Mouse (Mus musculus) heart, embryonic 16.5 days (tissue): Measurements from ENCODE around the gene Ccl6. TPM values are rescaled to one million over a fixed set of nuclear protein-coding genes. Genes with fewer than 3 reads are reported as not detected.

Experiments
- ATAC-seq: fragments of 200-750 bp; cut with Nextera tagmentation; replicated peaks from 2 replicates; pipeline ENCODE4 v1.8.0; 2017; ENCODE audit warnings: moderate number of reproducible peaks; ENCODE audit not compliant: insufficient read depth, low FRiP score; ENCODE audit errors: extremely low read depth
- H3K27ac ChIP-seq: fragments of 300-500 bp; sonication (generic); 2 replicates; pipeline ENCODE4 v1.5.1; 2014; ENCODE audit warnings: mild to moderate bottlenecking, low read length, control low read depth, moderate library complexity
- H3K27me3 ChIP-seq: fragments of 300-500 bp; sonication (generic); 2 replicates; pipeline ENCODE4 v1.6.1; 2014; ENCODE audit warnings: low read length, mixed read lengths; ENCODE audit not compliant: control insufficient read depth, insufficient read depth
- H3K36me3 ChIP-seq: fragments of 300-500 bp; sonication (generic); 2 replicates; pipeline ENCODE4 v1.6.1; 2014; ENCODE audit not compliant: control insufficient read depth, insufficient read depth
- H3K4me1 ChIP-seq: fragments of 300-500 bp; sonication (generic); 2 replicates; pipeline ENCODE4 v1.6.1; 2014; ENCODE audit warnings: low read length, mixed read lengths; ENCODE audit not compliant: control insufficient read depth, insufficient read depth
- H3K4me2 ChIP-seq: fragments of 300-500 bp; sonication (generic); 2 replicates; pipeline ENCODE4 v1.6.1; 2014; ENCODE audit warnings: low read depth, mild to moderate bottlenecking, control low read depth, low read length
- H3K4me3 ChIP-seq: fragments of 300-500 bp; sonication (generic); 2 replicates; pipeline ENCODE4 v1.5.1; 2014; ENCODE audit warnings: mild to moderate bottlenecking, control low read depth, low read length
- H3K9ac ChIP-seq: fragments of 300-500 bp; sonication (generic); 2 replicates; pipeline ENCODE4 v1.6.1; 2014; ENCODE audit warnings: low read length, control low read depth
- H3K9me3 ChIP-seq: fragments of 300-500 bp; sonication (generic); replicated peaks from 2 replicates; pipeline ENCODE4 v1.6.1; 2016; ENCODE audit warnings: low read length; ENCODE audit not compliant: control insufficient read depth
- WGBS: fragments of 180-500 bp; shearing (Covaris S2); extraction: QIAGEN DNeasy Blood & Tissue Kit; methylation state at CpG from one replicate; pipeline ENCODE4 v1.1.7; 2014; 5-methylcytosine and 5-hydroxymethylcytosine counted together
- polyA plus RNA-seq: library from polyadenylated mRNA; unstranded; fragments of >200 nt; fragmentation: Nextera tagmentation; extraction: Ambion mirVana; gene quantifications from 2 replicates; pipeline ENCODE4 v1.2.1, GENCODE M21; 2015

The Ccl6 gene
- polyA plus RNA-seq, 1 experiment from 2014 or later, result 5.5 TPM

DNA sequence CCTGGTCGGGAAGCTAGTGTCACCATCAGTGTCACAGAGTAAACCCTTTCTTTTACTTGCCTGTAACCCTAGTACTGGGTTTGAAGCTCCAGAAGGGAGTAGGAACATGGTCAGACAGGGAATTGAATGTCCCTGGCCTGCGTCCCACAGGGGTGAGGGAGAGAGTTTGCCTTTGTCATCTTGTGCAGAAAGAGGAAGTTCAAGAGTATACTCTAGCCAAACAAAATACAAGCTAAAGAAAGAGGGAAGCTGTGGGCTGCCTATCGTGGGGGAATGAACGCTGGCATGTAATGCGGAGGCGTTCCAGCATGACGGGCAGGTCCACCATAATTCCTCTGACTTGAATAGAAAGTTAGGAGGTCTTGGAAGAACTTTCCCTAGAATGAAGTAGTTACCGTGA is 20.7 kb downstream of the Ccl6 start:
- H3K27me3 ChIP-seq, result no peaks in the 10 kb centered on the region
- H3K27ac ChIP-seq, result no peak overlapping the region
- 56% methylated on average over 8 of the region's 8 CpGs for whole genome bisulfite sequencing
- no peak overlapping the region for H3K9ac ChIP-seq
- H3K4me1 ChIP-seq, result no peaks in the 10 kb centered on the region
- H3K4me3 ChIP-seq, result no peak overlapping the region
- H3K9me3 ChIP-seq, result no peaks in the 10 kb centered on the region
- ATAC-seq, result no peak
- no peaks in the 10 kb centered on the region for H3K36me3 ChIP-seq
- no peak overlapping the region for H3K4me2 ChIP-seq

DNA sequence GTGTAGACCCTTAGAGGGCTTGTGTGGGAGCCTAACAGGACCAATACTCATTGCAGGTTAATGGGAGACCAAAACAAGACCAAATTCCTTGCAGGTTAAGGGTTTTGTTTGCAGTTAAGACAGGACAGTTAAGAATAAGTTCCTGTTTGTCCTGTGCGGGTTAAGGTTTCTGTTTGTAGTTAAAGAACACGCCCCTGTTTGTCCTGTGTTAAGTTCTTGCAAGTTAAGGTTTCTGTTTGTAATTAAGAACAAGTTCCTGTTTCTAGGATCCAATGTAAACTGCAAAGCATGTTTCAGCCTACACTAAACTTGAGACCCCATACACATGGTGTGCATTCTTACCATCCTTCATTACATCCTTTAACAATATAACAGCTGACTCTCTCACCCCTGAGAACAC is 22.7 kb downstream of the Ccl6 start:
- Histone ChIP-seq H3K4me1 (no peaks in the 10 kb centered on the region), H3K4me3 (no peak overlapping the region), H3K9me3 (no peaks in the 10 kb centered on the region), H3K36me3 (no peaks in the 10 kb centered on the region), H3K9ac (no peak overlapping the region), H3K27me3 (no peaks in the 10 kb centered on the region), H3K4me2 (no peak overlapping the region), H3K27ac (no peak overlapping the region)
- ATAC-seq, result no peak
- 78% methylated on average over 2 of the region's 2 CpGs for WGBS

DNA sequence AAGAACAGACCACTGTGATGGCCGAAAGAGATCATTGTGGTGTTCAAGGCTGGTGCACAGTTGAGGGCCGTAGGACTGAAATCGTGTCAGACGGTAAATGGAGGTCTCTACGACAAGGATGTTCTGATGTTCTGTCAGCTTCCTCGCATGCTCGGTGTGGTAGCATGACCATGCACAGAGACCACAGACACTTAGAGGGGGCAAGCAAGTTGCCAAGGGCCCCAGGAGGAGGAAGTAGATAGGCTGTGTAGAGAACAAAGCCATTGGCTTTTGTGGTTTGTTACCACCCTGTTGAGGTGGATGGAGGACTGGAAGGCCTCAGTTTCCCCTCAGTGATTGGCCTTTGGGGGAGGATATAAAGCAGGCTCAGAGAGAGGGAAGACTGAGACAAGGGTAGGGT is 23.6 kb downstream of the Ccl6 start:
- Histone ChIP-seq H3K9me3 (no peaks in the 10 kb centered on the region), H3K4me3 (no peak overlapping the region), H3K4me1 (no peaks in the 10 kb centered on the region), H3K9ac (no peak overlapping the region), H3K27ac (no peak overlapping the region), H3K36me3 (no peaks in the 10 kb centered on the region), H3K27me3 (no peaks in the 10 kb centered on the region), H3K4me2 (no peak overlapping the region)
- ATAC-seq, result no peak
- 85% methylated on average over 7 of the region's 7 CpGs for WGBS

DNA sequence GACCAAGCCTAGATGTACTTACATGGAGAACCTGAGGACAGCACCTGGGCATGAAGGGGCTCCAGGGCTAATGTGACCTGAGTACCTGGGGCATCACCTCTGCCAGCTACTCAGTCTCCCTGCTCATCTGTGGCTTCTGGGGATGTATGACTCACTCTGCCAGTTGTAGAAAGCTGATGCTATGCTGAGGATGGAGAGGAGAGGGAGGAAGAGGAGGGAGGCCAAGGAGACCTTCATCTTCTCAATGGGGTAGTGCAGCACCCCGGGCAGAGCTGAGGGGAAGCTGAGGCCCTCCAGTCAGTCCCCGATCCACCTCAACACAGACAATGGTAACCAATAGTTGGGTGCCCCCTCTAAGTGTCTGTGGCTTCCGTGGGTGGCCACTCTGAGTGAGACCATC is 24.1 kb downstream of the Ccl6 start:
- no peak for ATAC-seq
- no peaks in the 10 kb centered on the region for H3K36me3 ChIP-seq
- WGBS, result 72% methylated on average over 3 of the region's 3 CpGs

DNA sequence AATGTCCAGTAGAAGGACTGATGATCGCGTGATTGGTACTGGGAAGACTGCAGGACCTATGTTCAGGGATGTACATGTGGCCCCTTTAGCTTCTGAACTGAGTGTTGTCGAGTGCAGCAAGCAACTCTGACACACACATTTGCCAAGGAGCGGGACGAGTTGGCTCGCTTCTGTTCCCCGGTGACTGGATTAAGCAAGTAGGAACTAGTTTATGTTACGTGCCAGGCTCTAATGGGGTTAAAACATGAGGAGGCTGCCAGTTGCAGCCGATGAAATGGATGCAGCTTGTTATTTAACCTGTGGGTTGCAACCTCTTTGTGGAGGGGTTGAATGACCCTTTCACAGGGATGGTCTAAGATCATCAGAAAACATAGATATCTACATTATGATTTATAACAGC is 24.8 kb downstream of the Ccl6 start:
- 84% methylated on average over 9 of the region's 9 CpGs for WGBS
- no peak for ATAC-seq
- no peak overlapping the region for H3K9ac ChIP-seq
- H3K9me3 ChIP-seq, result no peaks in the 10 kb centered on the region
- no peak overlapping the region for H3K4me3 ChIP-seq
- H3K27ac ChIP-seq, result no peak overlapping the region
- no peaks in the 10 kb centered on the region for H3K27me3 ChIP-seq
- no peaks in the 10 kb centered on the region for H3K36me3 ChIP-seq
- no peak overlapping the region for H3K4me2 ChIP-seq
- no peaks in the 10 kb centered on the region for H3K4me1 ChIP-seq

More for the DNA sequence above, 24.1 kb downstream of the Ccl6 start:
- Histone ChIP-seq H3K4me2 (no peak overlapping the region), H3K27me3 (no peaks in the 10 kb centered on the region), H3K9ac (no peak overlapping the region), H3K9me3 (no peaks in the 10 kb centered on the region), H3K4me1 (no peaks in the 10 kb centered on the region), H3K4me3 (no peak overlapping the region), H3K27ac (no peak overlapping the region)

DNA sequence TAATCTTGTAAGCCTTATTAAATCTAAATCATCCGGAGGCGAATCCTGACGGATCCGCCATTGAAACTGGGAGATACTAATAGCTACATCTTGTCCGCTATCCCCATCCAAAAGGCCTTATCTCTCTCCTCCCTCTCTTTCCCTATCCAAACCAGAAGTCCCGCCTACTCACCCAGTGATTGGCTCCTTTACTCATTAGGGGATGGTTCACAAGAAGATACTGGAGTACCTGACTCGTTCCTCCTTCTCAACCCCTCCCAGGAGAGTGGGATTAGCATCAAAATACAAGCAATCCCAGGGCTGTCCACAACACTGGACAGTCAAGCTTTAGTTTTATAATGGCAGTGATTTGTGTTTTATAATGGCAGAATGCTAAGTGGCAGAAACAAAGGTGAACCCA is 25.6 kb downstream of the Ccl6 start:
- Histone ChIP-seq H3K9me3 (no peaks in the 10 kb centered on the region), H3K4me3 (no peak overlapping the region), H3K36me3 (no peaks in the 10 kb centered on the region), H3K4me2 (no peak overlapping the region), H3K27ac (no peak overlapping the region), H3K27me3 (no peaks in the 10 kb centered on the region), H3K9ac (no peak overlapping the region), H3K4me1 (no peaks in the 10 kb centered on the region)
- no peak for ATAC-seq
- 62% methylated on average over 7 of the region's 7 CpGs for WGBS

DNA sequence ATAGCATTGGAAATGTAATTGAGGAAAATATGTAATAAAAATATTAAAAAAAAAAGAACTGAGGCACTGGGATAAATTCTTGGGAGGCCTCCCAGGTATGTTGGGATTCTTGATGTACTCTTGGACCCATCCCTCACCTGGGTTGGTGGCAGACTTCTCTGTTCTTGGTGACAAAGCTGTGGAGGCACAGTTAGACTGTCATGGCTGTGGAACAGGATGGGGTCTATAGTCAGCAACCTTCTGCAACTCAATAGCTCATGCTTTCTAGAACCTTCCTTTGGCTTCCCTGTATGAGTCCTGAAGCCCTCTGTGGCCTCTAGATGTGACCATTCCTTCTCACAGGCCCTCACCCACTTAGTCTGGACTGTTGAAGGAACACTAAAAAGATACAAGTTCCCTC is 26.3 kb downstream of the Ccl6 start:
- Histone ChIP-seq H3K9ac (no peak overlapping the region), H3K9me3 (no peaks in the 10 kb centered on the region), H3K27ac (no peak overlapping the region), H3K4me3 (no peak overlapping the region), H3K4me2 (no peak overlapping the region), H3K36me3 (no peaks in the 10 kb centered on the region), H3K4me1 (no peaks in the 10 kb centered on the region), H3K27me3 (no peaks in the 10 kb centered on the region)
- no peak for ATAC-seq

DNA sequence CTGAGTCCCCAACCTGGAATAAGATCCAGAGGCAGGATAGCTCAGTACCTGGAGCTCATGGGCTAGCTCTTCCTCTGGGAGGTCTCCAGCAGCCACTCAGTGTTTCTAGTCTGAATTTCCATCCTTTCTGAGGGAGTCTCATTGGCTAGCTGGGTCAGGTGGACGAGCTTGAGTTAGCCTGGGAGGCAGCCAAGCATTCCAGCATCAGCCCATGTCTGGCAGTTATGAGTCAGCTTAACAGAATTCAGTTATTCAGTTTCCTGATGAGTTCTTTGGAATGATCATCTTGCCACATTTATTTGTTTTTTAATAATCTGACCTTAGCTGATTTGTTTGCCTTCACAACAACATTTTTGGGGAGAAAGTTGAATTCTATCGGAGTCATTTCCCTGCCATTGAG is 29.1 kb downstream of the Ccl6 start:
- H3K4me3 ChIP-seq, result no peak overlapping the region
- no peaks in the 10 kb centered on the region for H3K9me3 ChIP-seq
- no peaks in the 10 kb centered on the region for H3K4me1 ChIP-seq
- ATAC-seq, result no peak
- no peaks in the 10 kb centered on the region for H3K27me3 ChIP-seq
- no peak overlapping the region for H3K9ac ChIP-seq
- WGBS, result 58% methylated on average over 2 of the region's 2 CpGs
- no peak overlapping the region for H3K4me2 ChIP-seq
- no peak overlapping the region for H3K27ac ChIP-seq
- no peaks in the 10 kb centered on the region for H3K36me3 ChIP-seq

DNA sequence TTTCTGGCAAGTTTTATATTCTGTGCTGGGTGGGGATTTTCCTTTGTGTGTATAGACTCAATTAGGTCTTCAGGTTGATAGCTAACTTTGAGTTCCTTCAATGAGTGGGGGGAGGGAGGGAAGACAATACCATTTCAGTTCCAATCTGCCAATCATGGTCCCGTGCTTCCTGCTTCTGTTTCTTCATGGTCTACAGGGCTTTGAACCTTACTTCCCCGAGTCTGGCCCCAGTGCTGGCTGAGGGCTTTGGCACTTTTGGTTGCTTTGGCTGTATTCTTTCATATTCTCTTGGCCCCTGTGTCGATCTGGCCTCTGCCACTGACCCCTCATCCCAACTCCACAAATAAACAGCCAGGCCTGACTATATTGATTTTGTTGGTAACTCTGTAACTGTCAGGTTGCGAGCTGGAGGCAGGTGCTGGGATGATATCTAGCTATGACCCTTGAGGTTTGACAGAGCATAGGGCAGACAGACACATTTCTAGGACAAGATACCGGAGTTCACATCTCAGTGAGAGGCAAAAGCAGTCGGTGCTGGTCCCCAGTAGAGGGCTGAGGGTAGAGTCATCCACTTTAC is 30.5 kb downstream of the Ccl6 start:
- Histone ChIP-seq H3K4me1 (no peaks in the 10 kb centered on the region), H3K4me2 (no peak overlapping the region), H3K36me3 (no peaks in the 10 kb centered on the region), H3K9me3 (no peaks in the 10 kb centered on the region), H3K4me3 (no peak overlapping the region), H3K9ac (no peak overlapping the region), H3K27me3 (no peaks in the 10 kb centered on the region), H3K27ac (no peak overlapping the region)
- 57% methylated on average over 6 of the region's 6 CpGs for WGBS
- no peak for ATAC-seq

DNA sequence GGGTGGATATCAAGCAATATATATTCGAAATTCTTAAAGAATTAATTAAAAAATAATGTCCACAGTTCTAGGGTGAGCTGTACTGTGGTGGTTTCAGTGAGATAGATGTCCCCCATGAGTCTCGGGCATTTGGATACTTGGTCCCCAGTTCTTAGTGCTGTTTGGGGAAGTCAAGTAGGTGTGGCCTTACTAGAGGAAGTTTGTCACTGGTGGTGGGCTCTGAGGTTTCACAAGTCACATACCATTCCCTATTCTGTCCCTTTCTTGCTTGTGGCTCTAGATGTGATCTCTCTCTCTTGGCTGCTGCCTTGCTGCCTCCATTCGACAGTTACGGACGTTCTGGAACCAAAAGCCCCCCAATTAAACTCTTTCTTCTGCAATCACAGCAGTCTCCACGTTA is 32.5 kb downstream of the Ccl6 start:
- no peak for ATAC-seq
- H3K9ac ChIP-seq, result no peak overlapping the region
- H3K9me3 ChIP-seq, result no peaks in the 10 kb centered on the region
- no peaks in the 10 kb centered on the region for H3K36me3 ChIP-seq
- H3K27me3 ChIP-seq, result no peaks in the 10 kb centered on the region
- 63% methylated on average over 6 of the region's 6 CpGs for WGBS
- H3K4me2 ChIP-seq, result no peak overlapping the region
- no peak overlapping the region for H3K27ac ChIP-seq
- H3K4me3 ChIP-seq, result no peak overlapping the region
- no peaks in the 10 kb centered on the region for H3K4me1 ChIP-seq
